Mouse (Mus musculus) urinary bladder, adult 2 months (tissue): ENCODE data around the gene Ctnna3. TPM values are rescaled to one million over a fixed set of nuclear protein-coding genes. Genes with fewer than 3 reads are reported as not detected.

Experiments
- DNase-seq: peaks from one replicate; pipeline ENCODE4 v3.0.0; 2022; ENCODE audit warnings: low spot score
- polyA plus RNA-seq: library from polyadenylated mRNA; depleted of rRNA; stranded (reverse); fragments of >200 nt; gene quantifications from 2 replicates; pipeline ENCODE4 v1.2.3, GENCODE M21; 2012

Ctnna3 gene
- polyA plus RNA-seq, 1 experiment = 0.48 TPM

GRCm38 (mm10) chr10:64075944-64076343 is 646.0 kb downstream of the Ctnna3 start:
- no peak for DNase-seq

- no peak for DNase-seq
Measured at GRCm38 (mm10) chr10:64076410-64077052, 646.6 kb downstream of the Ctnna3 start.

- no peak for DNase-seq
Measured at GRCm38 (mm10) chr10:64082345-64082744, 652.4 kb downstream of the Ctnna3 start.

GRCm38 (mm10) chr10:64083813-64084212 is 653.9 kb downstream of the Ctnna3 start:
- no peak for DNase-seq

- no peak for DNase-seq
Measured at GRCm38 (mm10) chr10:64084465-64084864, 654.6 kb downstream of the Ctnna3 start.

- no peak for DNase-seq
Measured at GRCm38 (mm10) chr10:64086183-64086566, 656.3 kb downstream of the Ctnna3 start.

GRCm38 (mm10) chr10:64086567-64087391 is 656.9 kb downstream of the Ctnna3 start:
- DNase-seq = no peak

- no peak for DNase-seq
Measured at GRCm38 (mm10) chr10:64087521-64087920, 657.6 kb downstream of the Ctnna3 start.

- no peak for DNase-seq
Measured at GRCm38 (mm10) chr10:64087936-64088773, 658.3 kb downstream of the Ctnna3 start.

- no peak for DNase-seq
Measured at GRCm38 (mm10) chr10:64088774-64089460, 659.0 kb downstream of the Ctnna3 start.

- DNase-seq = no peak
Measured at GRCm38 (mm10) chr10:64089680-64090460, 660.0 kb downstream of the Ctnna3 start, which contains the start of gene Lrrtm3. Gene Lrrtm3 (minus strand): TSS chr10:64090277.

- DNase-seq = no peak
Measured at GRCm38 (mm10) chr10:64096532-64096931, 666.6 kb downstream of the Ctnna3 start.

GRCm38 (mm10) chr10:64115246-64115645 is 685.3 kb downstream of the Ctnna3 start:
- DNase-seq = no peak

- DNase-seq = no peak
Measured at GRCm38 (mm10) chr10:64118833-64119232, 688.9 kb downstream of the Ctnna3 start.

- DNase-seq = no peak
Measured at GRCm38 (mm10) chr10:64130397-64131150, 700.7 kb downstream of the Ctnna3 start.

GRCm38 (mm10) chr10:64133461-64133860 is 703.6 kb downstream of the Ctnna3 start:
- DNase-seq = no peak

GRCm38 (mm10) chr10:64135481-64135880 is 705.6 kb downstream of the Ctnna3 start:
- DNase-seq = no peak

- DNase-seq = no peak
Measured at GRCm38 (mm10) chr10:64146511-64146910, 716.6 kb downstream of the Ctnna3 start.

- DNase-seq = no peak
Measured at GRCm38 (mm10) chr10:64181696-64182095, 751.8 kb downstream of the Ctnna3 start.

- DNase-seq = no peak
Measured at GRCm38 (mm10) chr10:64182731-64183130, 752.8 kb downstream of the Ctnna3 start.
